Mouse (Mus musculus) megakaryocyte, embryonic 14.5 days (primary cell): ENCODE data around the gene Gm28042.

Experiments used
- FLI1 ChIP-seq: IDR thresholded peaks from 2 replicates; pipeline ENCODE4 v1.6.1; 2012; ENCODE audit warnings: low read length, inconsistent platforms, mixed read lengths
- GATA1 ChIP-seq: IDR thresholded peaks from 3 replicates; pipeline ENCODE4 v1.6.1; 2012; ENCODE audit warnings: mixed read lengths, low read length, inconsistent platforms, borderline replicate concordance

DNA sequence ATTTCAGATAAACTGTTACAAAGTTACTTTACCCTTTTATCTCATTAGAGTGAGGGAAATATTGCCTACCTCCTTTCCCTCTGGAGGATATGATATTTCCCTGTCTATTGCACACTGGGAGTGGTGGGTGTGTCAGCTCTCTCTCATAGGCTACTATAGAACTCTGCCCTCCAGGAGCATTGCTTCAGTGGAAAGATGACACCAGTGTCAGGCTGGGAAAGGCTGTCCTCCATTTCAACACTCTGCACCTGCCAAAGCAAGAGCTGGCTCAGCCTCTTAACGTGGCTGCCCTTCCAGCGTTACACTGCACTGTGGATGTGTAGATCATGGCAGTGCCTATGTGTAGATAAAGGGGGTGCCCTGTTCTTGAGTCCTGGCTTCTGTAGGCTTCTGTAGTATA, 34.9 kb upstream of the Gm28042 start:
- TF ChIP-seq GATA1, result no peak
- no peak for TF ChIP-seq FLI1
